Mouse (Mus musculus): ENCODE results near the gene Pdcd1lg2. TPM values are rescaled to one million over a fixed set of nuclear protein-coding genes. Genes with fewer than 3 reads are reported as not detected.

The Pdcd1lg2 gene
- polyA plus RNA-seq, 1 experiment from 2014 or later: not detected

DNA sequence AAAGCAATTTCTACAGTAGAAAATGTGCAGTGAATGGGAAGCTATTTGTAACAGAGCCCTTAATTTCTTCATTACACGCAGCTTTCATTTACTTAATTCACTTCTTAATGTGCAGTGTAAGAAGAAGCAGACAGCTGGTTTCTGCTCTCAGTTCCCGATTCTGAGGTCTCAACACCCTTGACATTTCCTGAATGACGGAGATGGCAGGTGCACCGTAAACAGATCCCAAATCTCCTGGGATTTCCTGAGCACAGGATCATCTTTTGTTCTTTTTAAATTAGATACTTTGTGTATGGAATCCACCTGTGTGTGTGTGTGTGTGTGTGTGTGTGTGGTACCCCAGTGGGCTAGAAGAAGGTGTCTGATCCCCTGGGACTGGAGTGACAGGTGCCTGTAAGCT, 83.7 kb downstream of the Pdcd1lg2 start:
- H3K9ac ChIP-seq (ENCODE audit: low read length): no peak overlapping the region
- no peak overlapping the region for H3K4me3 ChIP-seq (ENCODE audit: low read length)
- H3K4me2 ChIP-seq (ENCODE audit: low read depth, low read length): no peak overlapping the region
- H3K9me3 ChIP-seq (ENCODE audit: control insufficient read depth, low read length): no peaks in the 10 kb centered on the region
- ATAC-seq (ENCODE audit: low read depth): no peak
- peaks cover 6% of the 10 kb centered on the region; the same call in 1 of the 2 replicates for H3K4me1 ChIP-seq (replicated peaks; ENCODE audit: control insufficient read depth, insufficient read depth, low read length)
- H3K36me3 ChIP-seq (ENCODE audit: control insufficient read depth, insufficient read depth, low read length): no peaks in the 10 kb centered on the region
- 63% methylated on average over 4 of the region's 4 CpGs for WGBS
- no peaks in the 10 kb centered on the region for H3K27me3 ChIP-seq (ENCODE audit: control insufficient read depth, insufficient read depth, low read depth, low read length)
- no peak overlapping the region for H3K27ac ChIP-seq (ENCODE audit: low read length)

DNA sequence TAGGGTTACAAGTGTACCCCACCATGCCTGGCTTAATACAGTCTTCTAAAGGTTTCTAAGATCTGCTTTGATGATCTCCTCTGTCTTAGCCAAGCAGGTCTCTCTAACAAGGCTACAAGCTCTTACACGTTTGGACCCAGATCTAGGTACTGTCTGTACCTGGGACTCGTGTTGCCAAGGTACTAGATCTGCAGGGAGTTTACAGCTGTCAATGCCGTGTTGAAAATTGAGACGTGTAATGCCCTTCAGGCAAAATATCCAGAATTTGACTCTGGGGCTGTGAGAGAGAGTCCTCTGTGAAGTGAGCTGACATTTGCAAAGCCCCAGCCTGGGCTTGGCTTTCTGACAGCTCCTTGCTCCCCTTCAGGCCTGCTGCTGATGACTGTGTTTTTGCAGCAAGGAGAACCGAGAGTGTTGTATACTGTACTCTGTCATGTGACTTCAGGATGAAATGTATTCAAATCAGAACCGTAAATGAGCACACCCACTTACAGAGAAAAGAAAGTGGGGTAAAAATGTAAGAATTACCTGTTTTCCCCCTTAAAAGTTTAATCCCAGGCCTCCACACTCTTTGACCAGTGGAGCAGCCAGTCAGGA, 85.4 kb downstream of the Pdcd1lg2 start:
- H3K9me3 ChIP-seq (ENCODE audit: control insufficient read depth, low read length): no peaks in the 10 kb centered on the region
- no peak for ATAC-seq (ENCODE audit: low read depth)
- H3K9ac ChIP-seq (ENCODE audit: low read length): no peak overlapping the region
- no peaks in the 10 kb centered on the region for H3K36me3 ChIP-seq (ENCODE audit: control insufficient read depth, insufficient read depth, low read length)
- peaks cover 6% of the 10 kb centered on the region; the same call in 1 of the 2 replicates for H3K4me1 ChIP-seq (replicated peaks; ENCODE audit: control insufficient read depth, insufficient read depth, low read length)
- WGBS: 62% methylated on average over 6 of the region's 6 CpGs
- H3K4me2 ChIP-seq (ENCODE audit: low read depth, low read length): no peak overlapping the region
- no peak overlapping the region for H3K27ac ChIP-seq (ENCODE audit: low read length)
- H3K4me3 ChIP-seq (ENCODE audit: low read length): no peak overlapping the region
- H3K27me3 ChIP-seq (ENCODE audit: control insufficient read depth, insufficient read depth, low read depth, low read length): no peaks in the 10 kb centered on the region

DNA sequence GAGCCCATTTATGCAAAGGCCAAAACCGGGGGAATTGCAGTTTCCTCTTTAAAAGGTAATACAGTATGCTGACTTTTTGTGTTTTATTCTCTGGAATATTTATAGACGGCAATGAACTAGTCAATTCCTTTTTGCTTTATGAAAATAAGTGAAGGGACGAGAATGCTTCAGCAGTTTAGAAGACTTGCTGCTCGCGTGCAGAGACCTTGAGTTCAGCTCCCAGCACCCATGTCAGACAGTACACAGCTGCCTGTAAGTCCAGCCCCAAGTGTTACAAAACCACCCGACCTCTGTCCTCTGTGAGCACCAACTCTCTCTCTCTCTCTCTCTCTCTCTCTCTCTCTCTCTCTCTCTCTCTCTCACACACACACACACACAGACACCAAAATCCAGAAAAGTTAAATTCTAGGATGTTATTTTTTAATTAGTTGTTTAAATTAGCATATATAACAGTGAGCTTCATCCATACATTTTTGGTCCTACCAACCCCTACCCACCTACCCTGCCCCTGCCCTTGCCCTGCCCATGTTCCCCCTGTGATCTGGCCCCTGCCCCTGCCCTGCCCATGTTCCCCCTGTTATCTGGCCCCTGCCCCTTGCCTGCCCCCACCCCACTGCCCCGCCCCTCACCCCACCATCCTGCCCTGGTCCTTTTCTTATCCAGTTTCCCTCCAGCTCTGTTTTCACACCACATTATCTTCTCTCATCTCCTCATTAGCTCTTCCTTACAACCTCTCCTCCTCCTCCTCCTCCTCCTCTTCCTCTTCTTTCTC, 86.3 kb downstream of the Pdcd1lg2 start:
- Histone ChIP-seq H3K9me3 (ENCODE audit: control insufficient read depth, low read length) (no peaks in the 10 kb centered on the region), H3K27me3 (ENCODE audit: control insufficient read depth, insufficient read depth, low read depth, low read length) (no peaks in the 10 kb centered on the region), H3K36me3 (ENCODE audit: control insufficient read depth, insufficient read depth, low read length) (no peaks in the 10 kb centered on the region), H3K4me1 (replicated peaks; ENCODE audit: control insufficient read depth, insufficient read depth, low read length) (peaks cover 6% of the 10 kb centered on the region; the same call in 1 of the 2 replicates), H3K4me2 (ENCODE audit: low read depth, low read length) (no peak overlapping the region), H3K4me3 (ENCODE audit: low read length) (no peak overlapping the region), H3K27ac (ENCODE audit: low read length) (no peak overlapping the region), H3K9ac (ENCODE audit: low read length) (no peak overlapping the region)
- WGBS: 67% methylated on average over 7 of the region's 7 CpGs
- no peak for ATAC-seq (ENCODE audit: low read depth)

DNA sequence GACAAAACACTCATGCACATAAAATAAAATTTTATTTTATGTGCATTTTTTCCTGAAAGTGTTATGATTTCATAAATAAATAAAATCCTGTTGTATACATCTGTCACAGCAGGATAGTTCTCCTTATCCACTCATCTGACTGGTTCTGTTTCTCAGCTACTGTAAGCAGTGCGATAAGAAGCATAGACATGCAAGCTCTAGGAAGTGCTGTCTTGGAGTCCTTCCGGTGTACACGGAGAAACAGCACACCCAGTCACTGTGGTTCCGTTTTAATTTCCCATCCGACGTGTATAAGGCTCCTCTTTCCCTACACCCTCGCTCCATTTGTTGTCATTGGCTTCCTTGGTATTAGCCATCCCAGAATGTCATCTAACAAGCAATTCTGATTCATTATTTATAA, 87.2 kb downstream of the Pdcd1lg2 start:
- Histone ChIP-seq H3K27me3 (ENCODE audit: control insufficient read depth, insufficient read depth, low read depth, low read length) (no peaks in the 10 kb centered on the region), H3K4me3 (ENCODE audit: low read length) (no peak overlapping the region), H3K36me3 (ENCODE audit: control insufficient read depth, insufficient read depth, low read length) (no peaks in the 10 kb centered on the region), H3K4me2 (ENCODE audit: low read depth, low read length) (no peak overlapping the region), H3K9me3 (ENCODE audit: control insufficient read depth, low read length) (no peaks in the 10 kb centered on the region), H3K4me1 (replicated peaks; ENCODE audit: control insufficient read depth, insufficient read depth, low read length) (peaks cover 6% of the 10 kb centered on the region; the same call in 1 of the 2 replicates), H3K27ac (ENCODE audit: low read length) (no peak overlapping the region), H3K9ac (ENCODE audit: low read length) (no peak overlapping the region)
- peak; percentile 50; the same call in 1 of the 2 replicates for ATAC-seq (ENCODE audit: low read depth)
- 50% methylated on average over 7 of the region's 7 CpGs for WGBS

DNA sequence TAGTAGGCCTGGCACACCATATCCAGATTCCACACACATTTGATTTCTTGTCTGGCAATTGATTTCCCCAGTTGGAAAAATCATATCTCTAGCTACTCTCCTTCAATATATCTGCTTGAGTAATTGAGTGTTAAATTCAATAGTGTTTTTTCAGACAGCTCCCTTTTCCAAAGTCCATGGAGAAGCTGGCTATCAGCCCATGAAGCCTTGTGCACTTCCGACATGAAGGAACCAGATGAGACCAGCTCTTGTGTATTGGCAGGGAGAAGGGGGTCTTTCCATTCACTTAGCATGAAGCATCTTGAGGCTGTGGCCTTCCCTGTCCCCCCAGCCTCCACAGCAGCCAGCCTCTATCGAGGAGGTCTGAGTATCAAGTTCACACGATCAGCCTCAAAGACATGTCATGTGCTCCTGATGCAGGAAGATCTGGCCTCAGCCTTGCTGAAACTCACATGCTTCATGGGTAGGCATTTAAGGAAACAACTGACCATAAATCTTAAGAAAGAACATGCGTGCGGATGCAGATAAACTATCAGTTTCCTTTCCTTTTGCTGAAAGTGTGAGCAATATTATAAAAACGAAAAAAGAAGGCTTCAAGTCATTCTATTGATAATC, 88.2 kb downstream of the Pdcd1lg2 start:
- H3K4me2 ChIP-seq (ENCODE audit: low read depth, low read length): no peak overlapping the region
- H3K36me3 ChIP-seq (ENCODE audit: control insufficient read depth, insufficient read depth, low read length): no peaks in the 10 kb centered on the region
- no peaks in the 10 kb centered on the region for H3K27me3 ChIP-seq (ENCODE audit: control insufficient read depth, insufficient read depth, low read depth, low read length)
- H3K9me3 ChIP-seq (ENCODE audit: control insufficient read depth, low read length): no peaks in the 10 kb centered on the region
- no peak overlapping the region for H3K9ac ChIP-seq (ENCODE audit: low read length)
- 52% methylated on average over 6 of the region's 6 CpGs for WGBS
- no peak overlapping the region for H3K27ac ChIP-seq (ENCODE audit: low read length)
- peaks cover 6% of the 10 kb centered on the region; the same call in 1 of the 2 replicates for H3K4me1 ChIP-seq (replicated peaks; ENCODE audit: control insufficient read depth, insufficient read depth, low read length)
- no peak for ATAC-seq (ENCODE audit: low read depth)
- no peak overlapping the region for H3K4me3 ChIP-seq (ENCODE audit: low read length)

DNA sequence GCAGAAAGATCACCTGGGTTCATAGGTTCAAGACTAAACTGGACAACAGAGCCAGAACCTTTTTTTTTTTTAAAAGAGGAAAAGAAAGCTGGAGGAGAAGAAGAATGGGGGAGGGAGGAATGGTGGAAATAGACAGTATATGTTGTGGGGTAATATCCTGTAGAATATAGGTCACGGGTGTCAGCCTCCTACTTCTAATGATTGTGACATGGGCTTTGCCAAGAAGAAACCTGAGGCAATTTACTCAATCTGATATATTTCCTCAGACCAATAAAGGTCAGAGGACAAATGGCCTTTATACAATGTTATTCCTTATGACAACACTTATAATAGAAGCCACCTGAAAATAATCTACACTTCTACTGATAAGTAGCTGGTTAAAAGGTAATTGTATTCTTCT, 89.6 kb downstream of the Pdcd1lg2 start:
- no peak overlapping the region for H3K27ac ChIP-seq (ENCODE audit: low read length)
- H3K4me3 ChIP-seq (ENCODE audit: low read length): no peak overlapping the region
- no peak overlapping the region for H3K9ac ChIP-seq (ENCODE audit: low read length)
- WGBS: 80% methylated on average over 1 of the region's 1 CpGs
- no peaks in the 10 kb centered on the region for H3K9me3 ChIP-seq (ENCODE audit: control insufficient read depth, low read length)
- H3K4me1 ChIP-seq (replicated peaks; ENCODE audit: control insufficient read depth, insufficient read depth, low read length): peaks cover 6% of the 10 kb centered on the region; the same call in 1 of the 2 replicates
- no peak for ATAC-seq (ENCODE audit: low read depth)
- no peak overlapping the region for H3K4me2 ChIP-seq (ENCODE audit: low read depth, low read length)
- no peaks in the 10 kb centered on the region for H3K36me3 ChIP-seq (ENCODE audit: control insufficient read depth, insufficient read depth, low read length)
- no peaks in the 10 kb centered on the region for H3K27me3 ChIP-seq (ENCODE audit: control insufficient read depth, insufficient read depth, low read depth, low read length)

DNA sequence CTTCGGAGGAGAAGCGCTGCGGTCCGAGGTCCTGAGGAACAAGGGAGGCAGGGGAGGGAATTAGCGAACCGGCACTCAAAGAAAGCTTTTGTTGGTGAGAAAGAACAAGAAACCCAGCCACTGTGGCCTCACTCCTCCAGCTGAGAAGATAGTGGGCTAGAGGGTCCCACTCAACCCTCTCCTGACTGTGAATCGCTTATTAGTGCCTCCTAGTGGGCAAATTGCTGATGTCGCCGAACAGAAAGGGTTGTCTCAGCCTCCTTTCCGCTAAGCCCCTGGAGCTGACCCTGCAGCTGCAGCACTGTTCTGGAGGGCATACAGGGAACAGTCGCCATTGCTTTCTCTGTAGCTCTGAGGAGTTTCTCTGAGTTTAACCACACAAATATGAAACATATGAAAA, 90.4 kb downstream of the Pdcd1lg2 start:
- Histone ChIP-seq H3K27ac (ENCODE audit: low read length) (no peak overlapping the region), H3K4me2 (ENCODE audit: low read depth, low read length) (peak overlapping the region; percentile 50), H3K9me3 (ENCODE audit: control insufficient read depth, low read length) (no peaks in the 10 kb centered on the region; the same call in 1 of the 2 replicates), H3K4me1 (replicated peaks; ENCODE audit: control insufficient read depth, insufficient read depth, low read length) (peaks cover 6% of the 10 kb centered on the region; the same call in 1 of the 2 replicates), H3K4me3 (ENCODE audit: low read length) (peak overlapping the region; percentile 28), H3K9ac (ENCODE audit: low read length) (peak overlapping the region; percentile 43; the same call in 1 of the 2 replicates), H3K27me3 (ENCODE audit: control insufficient read depth, insufficient read depth, low read depth, low read length) (no peaks in the 10 kb centered on the region), H3K36me3 (ENCODE audit: control insufficient read depth, insufficient read depth, low read length) (no peaks in the 10 kb centered on the region)
- peak; percentile 63 for ATAC-seq (ENCODE audit: low read depth)
- 49% methylated on average over 11 of the region's 11 CpGs for WGBS

DNA sequence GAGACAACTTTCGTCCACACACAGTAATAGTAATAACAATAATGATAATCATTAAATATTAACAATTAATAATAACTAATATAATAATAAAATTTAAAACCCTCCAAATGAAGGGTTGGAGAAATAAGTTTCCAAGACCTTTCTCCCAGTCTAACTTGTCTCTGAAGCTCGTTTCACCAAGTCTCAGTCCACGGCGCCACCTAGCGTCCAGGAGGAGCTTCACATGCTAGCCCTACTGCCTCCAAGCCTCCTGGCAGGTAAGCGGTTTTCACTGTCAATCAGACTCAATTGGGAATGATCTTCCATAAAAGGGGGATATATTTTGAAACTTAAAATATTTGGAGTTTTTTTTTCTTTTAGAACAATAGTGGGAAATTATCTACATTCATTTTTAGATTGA, 90.8 kb downstream of the Pdcd1lg2 start:
- H3K4me2 ChIP-seq (ENCODE audit: low read depth, low read length): peak overlapping the region; percentile 50; the same call in 1 of the 2 replicates
- no peaks in the 10 kb centered on the region; the same call in 1 of the 2 replicates for H3K9me3 ChIP-seq (ENCODE audit: control insufficient read depth, low read length)
- peak overlapping the region; percentile 28; the same call in 1 of the 2 replicates for H3K4me3 ChIP-seq (ENCODE audit: low read length)
- WGBS: 9% methylated on average over 6 of the region's 6 CpGs
- no peaks in the 10 kb centered on the region for H3K36me3 ChIP-seq (ENCODE audit: control insufficient read depth, insufficient read depth, low read length)
- H3K27ac ChIP-seq (ENCODE audit: low read length): no peak overlapping the region
- no peak overlapping the region for H3K9ac ChIP-seq (ENCODE audit: low read length)
- H3K27me3 ChIP-seq (ENCODE audit: control insufficient read depth, insufficient read depth, low read depth, low read length): no peaks in the 10 kb centered on the region
- H3K4me1 ChIP-seq (replicated peaks; ENCODE audit: control insufficient read depth, insufficient read depth, low read length): peaks cover 6% of the 10 kb centered on the region; the same call in 1 of the 2 replicates
- ATAC-seq (ENCODE audit: low read depth): peak; percentile 64; the same call in 1 of the 2 replicates

DNA sequence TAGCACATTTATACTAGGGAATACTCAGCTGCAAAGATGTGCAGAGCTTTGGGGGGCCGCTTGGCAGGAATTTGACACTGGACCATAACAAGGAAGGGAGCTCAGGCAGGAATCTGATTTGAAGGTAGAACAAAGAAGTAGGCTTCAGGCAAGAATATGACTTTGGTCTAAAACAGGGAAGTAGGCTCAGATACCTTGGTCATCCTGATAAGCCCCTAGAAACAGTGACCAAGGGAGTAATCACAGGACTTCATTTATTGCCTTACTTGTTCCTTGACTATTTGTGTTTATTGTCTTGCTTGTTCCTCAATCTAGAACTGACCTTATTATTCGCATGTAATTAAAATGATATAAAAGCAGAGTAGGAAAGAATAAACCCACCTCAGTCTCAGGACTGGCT, 93.4 kb downstream of the Pdcd1lg2 start:
- H3K27me3 ChIP-seq (ENCODE audit: control insufficient read depth, insufficient read depth, low read depth, low read length): no peaks in the 10 kb centered on the region
- H3K4me2 ChIP-seq (ENCODE audit: low read depth, low read length): no peak overlapping the region
- no peak overlapping the region for H3K9ac ChIP-seq (ENCODE audit: low read length)
- H3K27ac ChIP-seq (ENCODE audit: low read length): no peak overlapping the region
- H3K4me1 ChIP-seq (replicated peaks; ENCODE audit: control insufficient read depth, insufficient read depth, low read length): no peaks in the 10 kb centered on the region
- ATAC-seq (ENCODE audit: low read depth): no peak
- no peak overlapping the region for H3K4me3 ChIP-seq (ENCODE audit: low read length)
- WGBS: 75% methylated on average over 2 of the region's 2 CpGs
- H3K9me3 ChIP-seq (ENCODE audit: control insufficient read depth, low read length): no peaks in the 10 kb centered on the region; the same call in 1 of the 2 replicates
- H3K36me3 ChIP-seq (ENCODE audit: control insufficient read depth, insufficient read depth, low read length): no peaks in the 10 kb centered on the region

Measured in lung, embryonic 16.5 days (tissue).